Mouse (Mus musculus) liver, embryonic 14.5 days (tissue): Measurements from ENCODE around the gene Rabggtb. TPM values are rescaled to one million over a fixed set of nuclear protein-coding genes. Genes with fewer than 3 reads are reported as not detected.

Source experiments
- ATAC-seq: fragments of 200-750 bp; cut with Nextera tagmentation; 2 replicates; pipeline ENCODE4 v1.8.0; 2017; ENCODE audit warnings: moderate number of reproducible peaks, mild to moderate bottlenecking, moderate library complexity; ENCODE audit not compliant: insufficient read depth
- DNase-seq, 3 experiments: peaks; one replicate each; pipeline ENCODE4 v3.0.0-alpha.2; 2012 to 2013; ENCODE audit warnings: low read depth in 3 of 3, low spot score in 3 of 3
- H3K27ac ChIP-seq: fragments of 300-500 bp; sonication (generic); 2 replicates; pipeline ENCODE4 v1.5.1; 2014; ENCODE audit warnings: moderate library complexity, mild to moderate bottlenecking, control low read depth, inconsistent platforms
- H3K27me3 ChIP-seq: fragments of 300-500 bp; sonication (generic); 2 replicates; pipeline ENCODE4 v1.6.1; 2014; ENCODE audit warnings: mild to moderate bottlenecking, low read length, moderate library complexity; ENCODE audit not compliant: control insufficient read depth, insufficient read depth
- H3K36me3 ChIP-seq: fragments of 300-500 bp; sonication (generic); replicated peaks from 2 replicates; pipeline ENCODE4 v1.6.1; 2014; ENCODE audit warnings: low read depth; ENCODE audit not compliant: control insufficient read depth, insufficient read depth
- H3K4me1 ChIP-seq, 2 experiments: fragments of 200-500 bp in 1 of 2; fragments of 300-500 bp in 1 of 2; sonication (generic) in 1 of 2; replicated peaks; 2 replicates each; pipeline ENCODE4 v1.6.1; 2012 to 2014; ENCODE audit warnings: antibody characterized with exemption in 1 of 2, inconsistent platforms in 1 of 2, low read length in 1 of 2; ENCODE audit not compliant: control insufficient read depth in 2 of 2, insufficient read depth in 2 of 2
- H3K4me2 ChIP-seq: fragments of 300-500 bp; sonication (generic); 2 replicates; pipeline ENCODE4 v1.6.1; 2014; ENCODE audit warnings: low read depth, mild to moderate bottlenecking, control low read depth, moderate library complexity
- H3K4me3 ChIP-seq, 2 experiments: fragments of 200-500 bp in 1 of 2; fragments of 300-500 bp in 1 of 2; sonication (generic) in 1 of 2; 2 replicates each; pipeline ENCODE4 v1.5.1; 2012 to 2014; ENCODE audit warnings: low read depth in 2 of 2, low read length in 2 of 2, mild to moderate bottlenecking in 2 of 2, control low read depth in 1 of 2, inconsistent platforms in 1 of 2, moderate library complexity in 1 of 2; ENCODE audit not compliant: insufficient read depth in 1 of 2
- H3K9ac ChIP-seq: fragments of 300-500 bp; sonication (generic); replicated peaks from 2 replicates; pipeline ENCODE4 v1.6.1; 2014; ENCODE audit warnings: mild to moderate bottlenecking, control low read depth, moderate library complexity
- H3K9me3 ChIP-seq: fragments of 300-500 bp; sonication (generic); 2 replicates; pipeline ENCODE4 v1.6.1; 2016; ENCODE audit warnings: low read length, mixed read lengths; ENCODE audit not compliant: control insufficient read depth
- CTCF ChIP-seq: IDR thresholded peaks from 2 replicates; pipeline ENCODE4 v1.5.1; 2016; ENCODE audit warnings: antibody characterized with exemption, low read depth, control low read depth
- EP300 ChIP-seq: IDR thresholded peaks from 2 replicates; pipeline ENCODE4 v1.6.1; 2016; ENCODE audit warnings: antibody characterized with exemption, low read depth
- WGBS: fragments of 180-500 bp; shearing (Covaris S2); extraction: QIAGEN DNeasy Blood & Tissue Kit; methylation state at CpG from one replicate; pipeline ENCODE4 v1.1.7; 2014; ENCODE audit not compliant: insufficient replicate concordance; 5-methylcytosine and 5-hydroxymethylcytosine counted together
- polyA plus RNA-seq, 2 experiments: library from polyadenylated mRNA; depleted of rRNA in 1 of 2; stranded (reverse) in 1 of 2; unstranded in 1 of 2; fragments of >200 nt; fragmentation: Nextera tagmentation in 1 of 2; extraction: Ambion mirVana in 1 of 2; gene quantifications; 2 replicates each; pipeline versions ENCODE4 v1.2.1 to v1.2.3; 2012 to 2014

Rabggtb gene
- polyA plus RNA-seq, 2 experiments = 45.5 to 85.5 TPM

- no peaks in the 10 kb centered on the region for H3K27me3 ChIP-seq
- no peak for ATAC-seq
- no peak overlapping the region for H3K27ac ChIP-seq
- no peak for TF ChIP-seq EP300
- TF ChIP-seq CTCF = no peak
- no peaks in the 10 kb centered on the region; a peak in 1 of 4 replicates for H3K4me1 ChIP-seq
- 70% methylated on average over 10 of the region's 10 CpGs for WGBS
- H3K4me3 ChIP-seq = no peak overlapping the region
- H3K9me3 ChIP-seq = no peaks in the 10 kb centered on the region
- no peak overlapping the region for H3K9ac ChIP-seq
- H3K4me2 ChIP-seq = no peak overlapping the region
- DNase-seq = no peak
- no peaks in the 10 kb centered on the region for H3K36me3 ChIP-seq
Observed at GRCm38 (mm10) chr3:153921147-153921910, 8.5 kb upstream of the Rabggtb start.

- H3K9me3 ChIP-seq = no peaks in the 10 kb centered on the region
- H3K36me3 ChIP-seq = no peaks in the 10 kb centered on the region; the same call in 1 of the 2 replicates
- peaks cover 9 to 10% of the 10 kb centered on the region in 2 experiments for H3K4me1 ChIP-seq
- H3K27me3 ChIP-seq = no peaks in the 10 kb centered on the region
- WGBS = 19% methylated on average over 1 of the region's 1 CpGs
- DNase-seq = no peak
- H3K4me3 ChIP-seq = no peak overlapping the region
- no peak for TF ChIP-seq EP300
- TF ChIP-seq CTCF = no peak
- no peak overlapping the region for H3K27ac ChIP-seq
- no peak overlapping the region for H3K9ac ChIP-seq
- ATAC-seq = no peak
- no peak overlapping the region for H3K4me2 ChIP-seq
Observed at GRCm38 (mm10) chr3:153917200-153917599, 4.4 kb upstream of the Rabggtb start.

GRCm38 (mm10) chr3:153913510-153914243, 868 bp upstream of the Rabggtb start:
- H3K9ac ChIP-seq = peak overlapping the region; percentile 99
- WGBS = 33% methylated on average over 6 of the region's 6 CpGs
- ATAC-seq = no peak
- no peaks in the 10 kb centered on the region for H3K27me3 ChIP-seq
- peak in 1 of 3 experiments; percentile 60 for DNase-seq
- peaks cover 29% of the 10 kb centered on the region for H3K36me3 ChIP-seq
- H3K27ac ChIP-seq = peak overlapping the region; percentile 95
- 0 out of 2 replicates have a peak, but pooled peaks have one; percentile 9 for TF ChIP-seq CTCF
- no peak for TF ChIP-seq EP300
- H3K4me2 ChIP-seq = peak overlapping the region; percentile 99
- peak overlapping the region; percentile 81 to 98; a peak in 3 of 4 replicates for H3K4me3 ChIP-seq
- H3K9me3 ChIP-seq = no peaks in the 10 kb centered on the region
- peaks cover 27 to 29% of the 10 kb centered on the region in 2 experiments for H3K4me1 ChIP-seq

GRCm38 (mm10) chr3:153911882-153912440, 848 bp downstream of the Rabggtb start:
- H3K27me3 ChIP-seq = no peaks in the 10 kb centered on the region
- peak overlapping the region; percentile 99 for H3K9ac ChIP-seq
- DNase-seq (no peak), ATAC-seq (no peak)
- H3K4me3 ChIP-seq = peak overlapping the region; percentile 86 to 98
- H3K27ac ChIP-seq = peak overlapping the region; percentile 95
- H3K9me3 ChIP-seq = no peaks in the 10 kb centered on the region
- peaks cover 45% of the 10 kb centered on the region for H3K36me3 ChIP-seq
- H3K4me2 ChIP-seq = peak overlapping the region; percentile 99
- TF ChIP-seq CTCF (no peak), EP300 (no peak)
- peaks cover 29 to 31% of the 10 kb centered on the region in 2 experiments for H3K4me1 ChIP-seq
- WGBS = under 1% methylated on average over 12 of the region's 12 CpGs
